Mouse (Mus musculus) kidney, postnatal 36 days (tissue): ENCODE measurements around the gene Gm9999.
"Not testable (repeated sequence)": the region's sequence is repeated elsewhere in the genome, so short reads cannot be mapped to it uniquely, and the experiment has no call there.

Experiments used
- DNase-seq, 2 experiments: peaks; one replicate each; pipeline ENCODE4 v3.0.0; 2021 to 2022; ENCODE audit warnings: mixed read lengths in 2 of 2

The Gm9999 gene

DNA sequence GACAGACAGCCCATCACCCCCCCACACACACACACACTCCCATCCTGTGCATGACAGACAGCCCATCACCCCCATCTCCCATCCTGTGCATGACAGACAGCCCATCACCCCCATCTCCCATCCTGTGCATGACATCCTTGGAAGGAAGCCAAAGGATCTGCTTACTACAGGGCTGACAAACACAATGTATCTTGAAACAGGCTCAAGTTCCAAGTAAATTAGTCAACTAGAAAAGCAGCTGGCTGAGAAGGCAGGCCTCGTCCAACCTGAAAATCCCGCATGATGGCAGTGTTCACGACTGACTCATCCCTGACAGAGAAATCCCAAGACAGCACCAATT, 17.2 kb downstream of the Gm9999 start:
- peak; percentile 36 to 45 for DNase-seq

DNA sequence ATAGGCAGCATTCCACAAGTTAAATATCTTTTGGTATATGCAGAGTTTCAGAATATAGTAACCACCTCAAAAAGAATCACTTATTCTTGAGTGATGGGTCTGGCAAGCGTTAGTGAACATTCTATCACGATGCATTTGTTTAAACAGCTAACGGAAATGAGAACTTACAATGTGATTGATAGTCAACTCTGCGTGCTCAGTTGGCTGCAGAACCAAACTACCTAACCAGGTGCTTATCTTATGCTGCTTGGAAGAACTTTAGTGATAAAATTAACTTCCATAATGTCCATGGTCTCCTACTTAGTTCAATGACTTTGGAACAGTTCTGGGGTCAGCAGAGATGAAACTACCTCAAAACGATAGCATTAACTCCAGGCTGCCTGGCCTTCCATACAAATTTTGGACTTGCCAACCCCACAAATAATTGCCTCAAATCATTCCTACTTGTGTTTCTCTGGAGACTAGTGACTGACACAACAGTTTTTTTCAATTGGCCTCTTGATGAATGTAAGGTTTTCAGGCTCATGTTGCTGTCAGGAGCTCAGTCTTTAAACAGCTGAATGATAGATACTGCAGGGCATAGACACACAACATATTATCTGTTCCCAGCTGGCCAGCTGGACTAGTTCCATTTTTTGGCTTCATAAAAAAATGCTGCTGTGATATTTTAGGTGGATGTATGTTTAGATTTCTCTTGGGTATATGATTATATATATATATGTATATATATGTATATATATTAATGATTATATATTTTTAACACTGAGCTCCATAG, 17.9 kb downstream of the Gm9999 start:
- no peak for DNase-seq

- no peak for DNase-seq
These were observed 18.5 kb downstream of the Gm9999 start for GRCm38 (mm10) chr7:47001900-47002275.

- DNase-seq = no peak
These were observed 20.2 kb downstream of the Gm9999 start for GRCm38 (mm10) chr7:47003411-47004115.

DNA sequence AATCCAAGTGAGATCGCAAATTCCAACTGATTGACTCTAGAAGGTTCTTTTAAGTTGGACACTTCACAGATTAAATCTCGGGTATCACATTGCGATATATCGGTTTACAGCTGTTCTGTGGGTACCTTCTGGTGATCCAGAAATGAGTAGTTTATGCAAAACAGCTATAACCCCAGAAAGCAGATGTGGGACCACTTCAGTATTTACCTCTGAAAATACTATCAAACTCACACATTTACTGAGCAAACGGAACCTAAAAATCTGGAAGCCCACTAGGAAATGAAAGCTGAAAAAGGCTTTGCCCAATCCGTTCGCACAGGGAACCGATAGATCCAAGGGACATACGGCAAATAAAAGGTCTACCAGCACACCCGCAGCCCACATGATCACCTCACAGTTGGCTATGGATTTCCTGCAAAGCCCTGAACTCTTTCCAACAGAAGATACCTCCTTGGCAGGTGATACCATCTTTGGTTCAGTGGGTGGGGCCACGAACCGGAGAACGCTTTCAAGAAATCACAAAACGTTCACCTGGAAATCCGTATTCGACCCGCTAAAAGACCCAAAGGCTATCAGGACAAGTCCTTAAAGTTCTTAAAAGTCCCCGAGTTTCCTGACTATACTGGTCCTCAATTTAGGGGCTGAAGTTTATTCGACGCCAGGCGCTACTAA, 23.9 kb downstream of the Gm9999 start:
- DNase-seq = peak in 1 of 2 experiments; percentile 38

DNA sequence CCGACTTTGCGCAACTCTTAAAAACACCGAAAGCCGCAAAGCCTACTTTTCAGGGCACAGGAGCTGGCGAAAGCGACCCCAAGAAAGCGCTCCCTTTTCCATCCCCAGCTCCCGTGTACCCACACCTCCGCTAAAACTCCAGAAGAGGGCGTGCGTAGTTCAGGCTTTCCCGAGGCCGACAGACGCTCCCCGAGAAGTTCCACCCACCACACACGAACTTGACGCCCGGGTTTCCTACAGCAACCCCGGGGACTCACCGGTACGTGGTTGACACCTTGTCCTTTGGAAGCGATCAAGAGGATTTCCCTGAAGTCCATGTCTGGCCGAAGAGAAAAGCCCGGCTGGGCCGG, 24.4 kb downstream of the Gm9999 start:
- peak in 1 of 2 experiments; percentile 78 for DNase-seq

GRCm38 (mm10) chr7:47008168-47008993, 25.0 kb downstream of the Gm9999 start, which contains the start of gene Spty2d1:
Spty2d1 (minus strand) TSS chr7:47008411.
- peak; percentile 99 for DNase-seq

GRCm38 (mm10) chr7:47013131-47013767, 29.9 kb downstream of the Gm9999 start:
- DNase-seq = peak in 1 of 2 experiments; percentile 12

GRCm38 (mm10) chr7:47014564-47015389, 31.4 kb downstream of the Gm9999 start:
- DNase-seq = peak; percentile 24 to 47

DNA sequence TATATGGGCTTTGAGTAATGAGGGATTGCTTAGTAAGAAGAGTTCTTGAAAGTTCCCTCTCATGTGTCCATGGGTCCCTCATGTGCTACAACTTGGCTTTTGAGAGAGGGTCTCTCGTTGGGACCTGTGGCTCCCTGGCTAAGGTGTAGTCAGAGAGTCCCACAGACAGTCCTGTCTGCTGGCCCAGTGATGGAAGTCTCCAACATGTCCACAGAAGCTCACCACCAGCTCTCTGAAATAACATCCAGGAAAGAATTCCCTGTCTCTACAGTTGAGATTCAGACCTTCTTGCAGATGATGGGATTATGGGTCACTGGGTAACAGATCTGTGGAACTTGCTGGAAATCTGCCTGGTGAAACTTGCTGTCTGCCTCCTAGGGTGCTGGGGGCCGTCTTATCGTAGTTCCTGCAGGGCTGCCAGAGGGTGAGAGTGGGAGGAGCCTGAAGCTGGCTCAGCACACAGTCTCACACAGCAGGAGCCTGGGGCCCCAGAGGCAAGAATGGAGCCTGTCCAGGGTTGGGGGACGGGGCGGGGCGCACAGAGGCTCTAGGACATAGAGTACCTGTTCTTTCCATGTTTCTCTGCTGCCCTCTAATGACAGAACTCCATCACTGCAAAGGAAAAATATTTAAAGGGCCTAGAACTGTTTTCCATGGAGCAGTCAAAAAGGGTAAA, 32.1 kb downstream of the Gm9999 start:
- DNase-seq = peak; percentile 93 to 96

GRCm38 (mm10) chr7:47016602-47017001, 33.2 kb downstream of the Gm9999 start:
- DNase-seq = no peak

DNA sequence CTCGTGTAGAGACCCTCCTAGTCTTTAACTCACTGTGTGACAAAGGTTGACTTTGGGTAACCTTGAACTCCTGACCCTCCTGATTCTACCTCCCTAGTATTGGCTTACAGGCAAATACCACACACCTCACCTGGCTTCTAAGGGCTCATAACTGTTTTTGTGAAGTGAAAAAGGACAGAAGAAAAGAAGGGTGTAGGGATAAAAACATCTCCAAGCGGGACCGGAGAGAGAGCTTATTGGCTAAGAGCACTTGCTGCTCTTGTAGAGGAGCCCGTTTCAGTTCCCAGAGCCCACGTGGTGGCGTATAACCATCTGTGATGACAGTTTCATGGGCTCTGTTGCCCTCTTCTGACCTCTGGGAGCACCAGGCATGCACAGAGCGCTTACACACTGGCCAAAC, 33.8 kb downstream of the Gm9999 start:
- no peak for DNase-seq

DNA sequence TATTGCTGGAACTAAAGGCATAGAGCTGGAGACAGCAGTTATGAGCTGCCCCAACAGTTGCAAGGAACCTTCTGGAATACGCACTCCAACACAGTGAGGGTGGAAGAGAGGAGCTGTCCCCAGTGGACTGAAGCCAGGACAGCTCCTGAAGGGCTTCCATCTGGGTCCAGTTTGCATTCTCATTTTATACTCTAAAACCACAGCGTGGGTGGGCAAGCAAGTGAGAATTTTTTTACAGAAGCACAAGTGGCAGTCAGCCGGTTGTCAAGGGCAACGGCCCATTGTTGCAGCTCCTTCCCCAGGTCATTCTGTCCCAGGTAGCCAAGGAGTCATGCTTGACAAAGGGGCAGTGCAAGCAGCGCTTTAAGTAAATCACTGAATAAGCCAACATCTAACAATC, 36.3 kb downstream of the Gm9999 start:
- DNase-seq = no peak

DNA sequence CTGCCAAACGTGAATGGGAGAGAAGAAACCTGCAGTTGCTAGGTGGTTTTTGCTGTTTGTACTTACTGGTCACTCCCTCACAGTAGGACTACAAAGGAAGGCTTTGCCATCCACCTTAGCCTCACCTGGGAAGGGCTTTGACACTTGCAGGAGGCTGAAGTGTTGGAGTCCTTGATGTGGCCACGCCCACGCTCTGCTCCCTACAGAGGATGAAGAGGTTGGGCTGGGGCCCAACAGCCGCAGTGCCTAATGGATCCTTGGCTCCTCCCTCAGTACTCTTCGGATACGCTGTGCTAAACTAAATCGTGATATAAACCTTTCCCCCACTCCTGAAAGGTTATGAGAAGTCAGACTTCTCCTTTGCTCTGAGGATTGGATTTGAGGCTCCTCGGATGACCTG, 37.6 kb downstream of the Gm9999 start:
- DNase-seq = no peak

- no peak for DNase-seq
These were observed 39.1 kb downstream of the Gm9999 start for GRCm38 (mm10) chr7:47022482-47022881.

DNA sequence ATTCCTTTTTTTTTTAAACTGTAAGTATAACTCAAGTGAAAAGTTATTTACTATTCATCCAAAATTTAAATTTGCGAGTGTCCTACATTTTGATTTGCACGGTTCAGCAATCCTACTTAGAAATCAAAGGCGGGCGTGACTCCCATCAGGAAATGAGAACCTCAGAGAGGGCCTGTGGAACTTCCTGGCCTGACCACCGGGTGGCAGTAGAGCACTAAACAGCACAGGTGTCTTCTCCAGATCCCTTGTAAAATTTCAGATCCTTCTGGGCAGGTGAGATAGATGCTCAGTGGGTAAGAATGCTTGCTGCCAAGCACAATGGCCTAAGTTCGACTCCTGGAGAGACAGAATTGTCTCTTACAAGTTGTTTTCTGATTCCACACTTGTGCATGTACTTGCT, 40.1 kb downstream of the Gm9999 start:
- peak; percentile 80 to 93 for DNase-seq

- no peak for DNase-seq
These were observed 41.1 kb downstream of the Gm9999 start for GRCm38 (mm10) chr7:47024454-47024853.

DNA sequence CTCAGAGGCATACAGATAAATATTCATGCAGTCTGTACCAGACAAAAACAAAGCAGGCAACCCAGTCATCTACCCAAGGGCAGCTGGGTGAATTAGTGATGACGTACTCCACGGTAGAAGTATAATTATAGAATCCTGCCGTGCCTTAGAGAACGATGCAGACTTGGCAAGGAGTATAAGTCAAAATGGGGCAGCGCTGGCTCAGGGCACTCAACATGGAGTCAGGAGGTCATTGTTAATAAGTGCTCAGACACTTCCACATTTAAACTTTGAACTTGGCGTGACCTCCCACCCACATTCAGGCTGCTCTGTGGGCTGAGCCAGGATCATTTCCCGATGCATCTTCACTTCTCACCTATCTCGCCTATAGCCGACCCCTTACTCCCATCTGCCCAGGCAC, 42.0 kb downstream of the Gm9999 start:
- peak; percentile 39 to 61 for DNase-seq

GRCm38 (mm10) chr7:47026899-47027298, 43.5 kb downstream of the Gm9999 start:
- DNase-seq = not testable (repeated sequence)

GRCm38 (mm10) chr7:47027520-47027919, 44.1 kb downstream of the Gm9999 start:
- no peak for DNase-seq
